Mouse (Mus musculus) cerebellum, adult 2 months (tissue): ENCODE measurements at regions not wholly inside any gene's neighbourhood (a gene's known extent, or its start where the extent isn't known, plus 50 kb on each side); places are given as distances from the start of the nearest gene placed in this dataset.

Experiments used
- DNase-seq, 2 experiments: peaks; one replicate each; pipeline ENCODE4 v3.0.0; 2021
- H3K27ac ChIP-seq: fragments of 200-500 bp; 2 replicates; pipeline ENCODE4 v1.5.1; 2012; ENCODE audit warnings: low read length, control low read depth, inconsistent platforms; ENCODE audit not compliant: insufficient read depth
- H3K27me3 ChIP-seq: fragments of 200-500 bp; 2 replicates; pipeline ENCODE4 v1.6.1; 2012; ENCODE audit warnings: inconsistent platforms, mild to moderate bottlenecking, low read length, moderate library complexity; ENCODE audit not compliant: control insufficient read depth, insufficient read depth
- H3K4me1 ChIP-seq: fragments of 200-500 bp; 2 replicates; pipeline ENCODE4 v1.6.1; 2011; ENCODE audit warnings: low read length; ENCODE audit not compliant: control insufficient read depth, insufficient read depth
- H3K4me3 ChIP-seq: fragments of 200-500 bp; replicated peaks from 2 replicates; pipeline ENCODE3; 2011; ENCODE audit warnings: mild to moderate bottlenecking, low read depth, low read length, control low read depth; ENCODE audit not compliant: insufficient read depth
- CTCF ChIP-seq: fragments of 200-500 bp; IDR thresholded peaks from 2 replicates; pipeline ENCODE4 v1.5.1; 2011; ENCODE audit warnings: low read depth, mild to moderate bottlenecking, control low read depth, low read length, moderate library complexity, borderline replicate concordance; ENCODE audit not compliant: insufficient read depth
- POLR2A ChIP-seq: fragments of 200-500 bp; IDR thresholded peaks from 2 replicates; pipeline ENCODE4 v1.6.1; 2011; ENCODE audit warnings: low read length, control low read depth, borderline replicate concordance; ENCODE audit not compliant: insufficient read depth
- WGBS: fragments of 180-500 bp; shearing (Covaris S2); methylation state at CpG from one replicate; pipeline ENCODE4 v1.1.7; 2018; 5-methylcytosine and 5-hydroxymethylcytosine counted together

DNA sequence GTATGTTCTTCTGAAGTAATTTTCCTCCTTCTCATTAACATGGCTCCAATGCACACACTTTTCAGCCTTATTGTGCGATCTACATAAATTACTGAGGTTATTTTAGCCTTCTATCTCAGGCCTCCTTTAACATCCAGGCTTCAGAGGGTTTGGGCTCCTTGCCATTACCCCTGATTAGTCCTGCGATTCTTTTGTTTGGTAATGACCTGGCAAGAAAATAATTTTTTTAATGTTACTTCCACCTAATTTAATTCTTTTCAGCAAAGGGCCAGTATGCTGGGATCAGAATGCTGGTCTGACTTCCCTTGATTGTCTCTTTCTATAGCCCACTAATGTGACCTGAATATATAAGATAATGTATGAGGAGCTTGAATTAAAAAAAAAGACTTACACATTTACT, 739.4 kb downstream of the Tbl1xr1 start:
- Histone ChIP-seq H3K4me3 (no peak overlapping the region), H3K4me1 (no peaks in the 10 kb centered on the region), H3K27me3 (no peaks in the 10 kb centered on the region), H3K27ac (no peak overlapping the region)
- 15% methylated on average over 2 of the region's 2 CpGs for WGBS
- no peak for DNase-seq
- TF ChIP-seq CTCF (no peak), POLR2A (no peak)

GRCm38 (mm10) chr3:22826485-22826884, 750.0 kb downstream of the Tbl1xr1 start:
- H3K27me3 ChIP-seq = no peaks in the 10 kb centered on the region
- TF ChIP-seq POLR2A (no peak), CTCF (no peak)
- H3K4me1 ChIP-seq = no peaks in the 10 kb centered on the region
- no peak for DNase-seq
- H3K4me3 ChIP-seq = no peak overlapping the region
- H3K27ac ChIP-seq = no peak overlapping the region
- 86% methylated on average over 4 of the region's 4 CpGs for WGBS

DNA sequence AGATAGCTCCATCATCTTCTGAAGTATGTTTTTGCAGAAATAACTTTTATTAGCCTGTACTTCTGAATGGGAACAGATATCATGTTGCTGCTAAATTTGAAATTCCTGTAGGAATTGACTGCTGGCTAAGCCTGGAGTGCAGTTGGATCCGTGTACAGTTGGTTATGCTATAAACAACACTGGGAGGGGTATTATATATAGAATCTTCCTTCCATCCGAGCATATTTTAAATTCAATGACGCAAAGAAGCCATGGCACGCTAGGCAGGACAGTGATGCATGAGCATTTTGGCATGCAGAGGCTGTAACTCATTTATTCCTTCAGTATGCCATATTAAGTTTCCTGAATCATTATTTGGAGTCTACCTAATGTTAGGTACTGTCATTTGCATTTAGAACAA, 762.5 kb downstream of the Tbl1xr1 start:
- H3K4me3 ChIP-seq = no peak overlapping the region
- TF ChIP-seq CTCF (no peak), POLR2A (no peak)
- DNase-seq = no peak
- H3K4me1 ChIP-seq = no peaks in the 10 kb centered on the region
- H3K27ac ChIP-seq = no peak overlapping the region
- 84% methylated on average over 4 of the region's 4 CpGs for WGBS
- H3K27me3 ChIP-seq = no peaks in the 10 kb centered on the region

GRCm38 (mm10) chr3:22850474-22850873, 774.0 kb downstream of the Tbl1xr1 start:
- no peak overlapping the region for H3K4me3 ChIP-seq
- no peak overlapping the region for H3K27ac ChIP-seq
- no peak for DNase-seq
- H3K4me1 ChIP-seq = no peaks in the 10 kb centered on the region
- TF ChIP-seq CTCF (no peak), POLR2A (no peak)
- H3K27me3 ChIP-seq = no peaks in the 10 kb centered on the region

- no peak for DNase-seq
- H3K4me3 ChIP-seq = no peak overlapping the region
- TF ChIP-seq POLR2A (no peak), CTCF (no peak)
- H3K27ac ChIP-seq = no peak overlapping the region
- no peaks in the 10 kb centered on the region; the same call in 1 of the 2 replicates for H3K27me3 ChIP-seq
- WGBS = 71% methylated on average over 2 of the region's 2 CpGs
- no peaks in the 10 kb centered on the region for H3K4me1 ChIP-seq
These were observed 787.1 kb downstream of the Tbl1xr1 start for GRCm38 (mm10) chr3:22863595-22863994.

DNA sequence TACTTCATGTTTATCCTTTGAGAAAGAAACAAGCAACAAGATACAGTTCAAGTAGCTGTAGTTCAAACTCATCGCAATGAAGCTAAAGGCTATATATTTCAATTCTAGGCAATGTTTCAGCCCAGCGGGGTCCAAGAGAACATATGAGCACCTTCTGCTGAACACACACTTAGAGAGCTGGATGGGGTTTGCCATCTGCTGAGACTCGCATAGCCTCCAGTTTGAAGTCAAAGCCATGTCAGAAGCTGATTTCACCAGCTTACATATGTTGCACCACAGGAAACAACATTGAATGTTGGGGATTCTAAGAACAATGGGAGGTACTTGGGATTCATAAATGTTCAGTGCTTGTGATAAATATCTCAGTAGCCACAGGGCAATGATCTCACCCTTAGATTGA, 801.4 kb downstream of the Tbl1xr1 start:
- 35% methylated on average over 3 of the region's 3 CpGs for WGBS
- no peaks in the 10 kb centered on the region for H3K27me3 ChIP-seq
- DNase-seq = peak in 1 of 2 experiments; percentile 21
- H3K4me3 ChIP-seq = no peak overlapping the region
- TF ChIP-seq POLR2A (no peak), CTCF (no peak)
- no peaks in the 10 kb centered on the region for H3K4me1 ChIP-seq
- no peak overlapping the region for H3K27ac ChIP-seq

DNA sequence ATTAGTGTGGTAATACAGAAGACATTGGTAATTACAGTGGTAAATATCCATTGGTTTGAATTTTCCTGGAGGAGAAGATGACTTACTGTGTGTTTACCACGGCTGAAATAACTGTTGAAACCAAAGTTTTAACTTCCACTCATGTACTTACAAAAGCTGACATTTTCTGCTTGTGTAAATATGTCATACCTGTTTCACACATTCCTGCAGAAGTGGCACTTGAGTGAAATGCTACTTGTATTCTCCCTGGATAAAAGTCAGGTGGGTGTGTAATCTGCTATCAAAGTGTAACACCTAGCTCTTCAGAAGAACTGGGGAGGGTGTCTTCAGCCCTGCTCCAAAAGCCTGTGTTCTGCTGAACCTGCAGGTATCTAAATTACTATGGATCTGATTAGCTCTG, 816.3 kb downstream of the Tbl1xr1 start:
- Histone ChIP-seq H3K27ac (no peak overlapping the region), H3K4me1 (no peaks in the 10 kb centered on the region), H3K27me3 (no peaks in the 10 kb centered on the region), H3K4me3 (no peak overlapping the region)
- TF ChIP-seq POLR2A (no peak), CTCF (no peak)
- 57% methylated on average over 1 of the region's 1 CpGs for WGBS
- no peak for DNase-seq

- TF ChIP-seq CTCF (no peak), POLR2A (no peak)
- H3K27ac ChIP-seq = no peak overlapping the region
- no peaks in the 10 kb centered on the region for H3K27me3 ChIP-seq
- WGBS = 11% methylated on average over 2 of the region's 2 CpGs
- H3K4me3 ChIP-seq = no peak overlapping the region
- DNase-seq = peak; percentile 88 to 91
- no peaks in the 10 kb centered on the region for H3K4me1 ChIP-seq
These were observed 821.2 kb downstream of the Tbl1xr1 start for GRCm38 (mm10) chr3:22897651-22898050.
